Mouse (Mus musculus) right cerebral cortex, postnatal 14 days (tissue): Measurements from ENCODE around the gene Nudt12.

Experiments used
- DNase-seq: peaks from one replicate; pipeline ENCODE4 v3.0.0; 2022

Gene Nudt12

GRCm38 (mm10) chr17:59013091-59013459 is at the start of gene Nudt12:
TSS of gene Nudt12 (minus strand) at chr17:59013372.
- DNase-seq = peak; percentile 40

GRCm38 (mm10) chr17:59053306-59053705 is 40.1 kb upstream of the Nudt12 start:
- no peak for DNase-seq

DNA sequence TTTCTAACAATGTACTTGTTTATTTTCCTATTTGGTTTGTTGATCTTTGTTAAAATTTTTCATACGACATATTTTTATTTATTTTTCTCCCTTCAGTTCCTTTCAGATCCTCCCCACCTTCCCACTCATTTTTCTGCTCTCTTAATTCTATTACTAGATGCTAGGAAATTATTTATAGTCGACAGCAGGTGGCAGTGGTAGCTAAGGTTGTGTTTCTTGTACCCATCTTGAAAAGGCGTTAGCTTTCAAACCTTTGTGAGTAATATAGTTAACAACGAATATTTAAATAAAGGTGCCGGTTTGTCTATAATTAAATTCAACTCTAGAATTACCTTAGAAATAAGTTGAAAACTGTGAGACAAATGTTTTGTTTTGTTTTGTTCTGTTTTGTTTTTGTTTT is 26.6 kb upstream of the Nudt12 start:
- DNase-seq = peak; percentile 19

GRCm38 (mm10) chr17:59033445-59033844 is 20.3 kb upstream of the Nudt12 start:
- DNase-seq = no peak

DNA sequence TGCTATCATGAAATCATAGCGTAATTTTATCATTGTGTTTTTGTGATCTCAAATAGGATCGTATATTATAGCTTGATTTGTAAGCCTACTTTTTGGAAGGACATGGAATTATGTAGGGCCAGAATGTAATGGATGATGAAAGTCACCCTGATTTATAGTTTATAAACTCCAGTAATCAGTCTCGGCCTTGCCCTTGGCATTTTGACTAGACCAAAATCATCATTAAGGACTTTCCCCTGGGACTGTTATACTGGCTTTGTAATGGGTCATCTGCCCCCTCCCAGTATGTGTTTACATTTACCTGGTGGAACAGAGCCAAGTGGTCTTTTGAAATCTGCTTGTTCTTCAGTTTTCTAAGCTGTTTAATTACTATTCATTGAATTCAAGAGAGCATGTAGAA is 13.2 kb upstream of the Nudt12 start:
- DNase-seq = no peak

DNA sequence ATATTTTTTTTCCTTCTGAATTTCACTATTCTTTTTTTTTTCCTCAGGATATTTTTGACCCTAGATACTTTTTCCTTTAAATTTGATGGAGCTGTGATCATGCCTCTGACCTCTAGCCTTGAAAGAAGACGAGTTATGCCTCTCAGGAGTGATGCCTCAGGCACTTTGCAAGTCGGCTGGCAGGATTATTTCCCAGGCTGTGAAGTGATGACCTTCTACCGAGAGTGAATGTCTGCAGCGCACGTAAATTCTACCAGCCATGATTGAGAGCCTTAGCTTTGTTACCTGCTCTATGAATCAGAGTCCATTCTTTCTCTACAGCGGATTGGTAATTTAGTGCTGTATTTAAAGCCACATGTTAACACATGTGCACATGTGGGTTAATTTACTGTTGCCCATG is 11.3 kb upstream of the Nudt12 start:
- DNase-seq = no peak

DNA sequence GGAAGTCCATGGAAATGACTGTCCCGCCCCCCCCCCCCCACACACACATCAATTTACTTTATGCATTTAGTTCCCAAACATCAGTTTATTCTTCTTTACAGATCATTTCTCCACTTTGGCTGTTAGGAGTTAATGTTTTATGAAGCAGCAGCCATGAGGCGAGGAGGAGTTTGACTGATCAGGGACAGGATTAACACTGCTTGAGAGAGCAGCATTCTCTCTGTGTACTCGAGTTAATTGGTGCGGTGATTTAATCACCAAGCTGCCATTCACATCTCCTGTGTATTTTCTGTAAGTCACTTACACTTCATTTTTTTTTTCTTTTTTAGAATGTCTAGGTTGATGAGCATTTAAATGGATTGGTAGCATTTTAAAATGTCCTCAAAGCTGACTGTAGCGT is 10.8 kb upstream of the Nudt12 start:
- DNase-seq = no peak

DNA sequence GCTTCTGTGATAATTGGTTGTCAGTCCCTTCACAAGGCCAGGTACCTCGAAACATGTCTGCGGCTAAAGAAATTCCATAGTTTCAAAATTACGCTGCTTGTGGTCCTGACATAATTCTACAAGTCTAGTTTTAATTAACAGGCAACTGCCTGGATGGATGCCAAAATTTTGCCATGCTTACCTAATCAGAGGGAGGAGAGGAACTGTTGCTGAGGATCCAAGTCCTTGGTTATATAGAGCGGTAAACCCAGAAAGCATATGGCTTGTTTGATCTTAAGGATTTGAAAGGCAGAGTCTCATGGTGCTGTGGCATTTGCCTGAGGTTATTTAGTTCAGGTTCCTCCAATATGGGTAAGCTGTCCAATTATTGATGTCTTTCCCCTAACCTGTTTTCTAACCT is 5.5 kb upstream of the Nudt12 start:
- no peak for DNase-seq

DNA sequence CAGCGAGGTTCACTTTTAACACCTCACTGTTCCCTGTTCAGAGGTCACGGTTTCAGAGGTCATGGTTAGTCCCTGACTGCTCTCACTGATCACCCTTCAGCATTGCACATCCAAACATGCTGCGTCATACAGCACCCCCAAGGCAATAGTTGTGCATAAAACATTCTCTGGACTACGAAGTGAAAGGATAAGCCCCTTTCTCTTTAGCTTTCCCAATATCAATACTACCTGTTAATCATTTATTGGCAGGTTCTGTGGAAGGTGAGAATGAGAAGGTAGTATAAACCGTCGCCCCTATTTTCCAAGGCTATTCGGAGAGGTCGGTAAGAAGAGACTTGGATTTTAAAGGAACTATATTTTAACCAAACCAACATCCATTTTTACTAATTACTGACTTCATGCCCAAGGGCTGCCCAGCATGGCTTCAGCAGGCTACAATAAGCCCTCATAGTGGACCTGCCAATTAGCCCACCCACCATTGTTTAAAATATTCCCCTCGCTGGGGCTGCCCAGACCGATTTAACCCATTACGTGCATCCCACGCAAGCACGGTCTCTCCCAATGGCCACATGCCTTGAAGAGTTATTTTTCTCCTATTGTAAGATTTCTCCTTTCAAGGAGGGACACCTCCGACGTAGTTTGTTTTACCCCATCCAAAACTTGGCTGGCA is 616 bp downstream of the Nudt12 start:
- no peak for DNase-seq

DNA sequence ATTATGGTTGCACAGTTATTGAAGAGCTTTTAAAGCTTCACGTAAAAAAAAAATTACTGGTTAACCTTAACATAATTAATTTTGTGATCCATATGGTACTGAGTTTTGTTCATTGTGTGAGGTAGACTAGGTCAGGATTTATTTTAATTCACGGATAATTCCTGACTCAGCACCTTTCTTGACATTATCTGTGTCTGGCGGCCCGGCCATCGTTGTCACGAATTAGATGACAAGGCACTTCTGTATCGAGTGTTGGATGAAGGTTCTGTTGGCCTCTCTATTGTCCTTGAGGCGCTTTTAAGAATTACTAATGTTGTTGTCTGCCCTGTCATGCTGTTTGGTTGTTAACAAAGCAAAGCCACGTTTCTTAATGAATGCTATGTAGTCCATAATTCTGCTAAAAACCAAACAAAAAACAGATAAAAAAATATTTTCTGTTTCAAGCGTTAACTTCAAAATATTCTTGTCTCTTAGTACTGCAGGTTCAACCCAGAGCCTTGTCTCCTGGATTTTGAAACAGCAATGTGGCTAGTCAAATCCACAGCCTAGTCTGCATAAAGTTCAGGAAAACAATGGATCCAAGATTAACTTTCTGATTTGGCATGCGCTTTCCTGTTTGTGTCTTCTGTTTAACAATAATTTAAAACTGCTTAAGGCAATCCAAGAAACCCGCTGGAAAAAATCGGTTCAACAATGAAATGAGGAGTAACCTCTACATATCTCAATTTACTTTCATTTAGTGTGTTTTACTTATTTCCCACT is 1.4 kb downstream of the Nudt12 start:
- DNase-seq = no peak

DNA sequence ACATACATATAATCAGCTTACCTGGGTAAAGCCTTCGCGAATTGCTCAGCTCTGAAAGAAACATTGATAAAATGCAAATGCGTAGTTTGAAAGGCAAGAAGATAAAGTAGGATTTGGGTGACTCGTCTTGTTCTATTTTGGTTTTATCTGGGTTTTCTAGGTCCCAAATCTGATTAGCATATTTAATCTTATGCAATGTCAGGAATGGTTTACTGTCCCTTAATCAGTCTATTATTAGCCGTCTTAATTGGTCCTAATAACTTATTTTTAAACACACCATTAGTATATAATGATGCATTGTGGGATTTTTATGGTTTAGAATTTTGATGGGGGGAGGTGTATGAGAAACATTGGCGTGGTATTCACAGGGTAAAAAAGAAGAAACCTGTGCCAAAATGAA is 21.9 kb downstream of the Nudt12 start, which contains the start of gene Pdzph1:
Gene Pdzph1, minus strand, starts transcription at position 101 of the 400 bp plus-strand sequence.
- no peak for DNase-seq

GRCm38 (mm10) chr17:58973237-58973636 is 39.9 kb downstream of the Nudt12 start:
- no peak for DNase-seq

DNA sequence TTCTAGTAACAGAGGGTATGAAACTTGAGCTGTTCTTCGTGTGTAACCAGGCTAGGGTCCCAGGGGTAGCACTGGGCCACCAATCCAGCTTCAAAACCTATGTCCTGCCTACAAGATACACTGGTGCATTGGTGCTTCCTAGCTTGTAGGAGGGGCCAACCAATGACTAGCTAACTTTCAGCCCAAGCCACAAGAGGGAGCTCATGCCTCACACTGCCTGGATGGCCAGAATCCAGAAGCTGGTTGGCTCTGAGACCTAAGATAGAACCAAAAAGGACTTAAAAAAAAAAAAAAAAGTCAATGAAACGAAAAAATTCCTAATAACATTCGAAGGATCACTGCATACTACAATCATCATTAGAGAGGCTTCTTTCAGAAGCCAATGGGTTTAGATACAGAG is 53.3 kb downstream of the Nudt12 start:
- peak; percentile 9 for DNase-seq

- no peak for DNase-seq
Observed at GRCm38 (mm10) chr17:58957055-58957454, 56.1 kb downstream of the Nudt12 start.
